Mouse (Mus musculus) adrenal gland (tissue): ENCODE results near the gene Smpdl3a.

ENCODE experiments used
- intact Hi-C: fragments of 180-260 bp; cut with DNase I; formaldehyde crosslinking; loops from one replicate; pipeline ENCODE4 v1.15.1; 2025

Gene Smpdl3a

GRCm38 (mm10) chr10:57815869-57816268, 21.7 kb downstream of the Smpdl3a start:
- intact Hi-C loops, result no loop called here

- intact Hi-C loops, result no loop called here
Measured at GRCm38 (mm10) chr10:57819209-57819608, 25.1 kb downstream of the Smpdl3a start.

- intact Hi-C loops, result no loop called here
Measured at GRCm38 (mm10) chr10:57822473-57822872, 28.3 kb downstream of the Smpdl3a start.

GRCm38 (mm10) chr10:57828649-57829048, 34.5 kb downstream of the Smpdl3a start:
- intact Hi-C loops, result no loop called here

- intact Hi-C loops, result no loop called here
Measured at GRCm38 (mm10) chr10:57829621-57830020, 35.5 kb downstream of the Smpdl3a start.

GRCm38 (mm10) chr10:57835094-57835493, 41.0 kb downstream of the Smpdl3a start:
- intact Hi-C loops, result no loop called here

- intact Hi-C loops, result no loop called here
Measured at GRCm38 (mm10) chr10:57835982-57836381, 41.8 kb downstream of the Smpdl3a start.

- intact Hi-C loops, result loop anchor here (1.0 kb wide), 1 partner anchor 99 kb away; no protein-coding TSS in a partner anchor
Measured at GRCm38 (mm10) chr10:57841638-57842509, 47.7 kb downstream of the Smpdl3a start.

GRCm38 (mm10) chr10:57847916-57848682, 54.0 kb downstream of the Smpdl3a start:
- intact Hi-C loops, result no loop called here
